Mouse (Mus musculus): ENCODE results near the gene Sdccag8. TPM values are rescaled to one million over a fixed set of nuclear protein-coding genes. Genes with fewer than 3 reads are reported as not detected.

Sdccag8 gene
- total and polyA plus RNA-seq, 2 experiments from 2014 or later, result 5.9 to 8.1 TPM

GRCm38 (mm10) chr1:176814036-176814420 lies 432 bp upstream of the Sdccag8 start, which contains the start of gene Cep170:
Gene Cep170, minus strand, starts transcription at chr1:176814067.
- H3K27ac ChIP-seq (ENCODE audit: low read depth), result peak within 1 kb of the TSS; percentile 95
- H3K4me2 ChIP-seq (ENCODE audit: low read depth, low read length), result peak within 1 kb of the TSS; percentile 75
- under 1% methylated on average over 28 of the region's 28 CpGs for WGBS
- no peaks in the 10 kb centered on the region for H3K27me3 ChIP-seq (ENCODE audit: control insufficient read depth, insufficient read depth, low read length)
- peaks cover 20% of the 10 kb centered on the region for H3K4me1 ChIP-seq (ENCODE audit: control insufficient read depth, insufficient read depth)
- TF ChIP-seq CTCF (IDR thresholded peaks at IDR 0.05; ENCODE audit: low read depth) (no peak), EP300 (IDR thresholded peaks at IDR 0.05; ENCODE audit: low read depth) (no peak)
- ATAC-seq (ENCODE audit: insufficient read depth, low read depth) (peak; percentile 84), DNase-seq (ENCODE audit: low spot score) (peak; percentile 95)
- no peaks in the 10 kb centered on the region for H3K36me3 ChIP-seq (replicated peaks; ENCODE audit: control insufficient read depth, insufficient read depth, low read length)
- H3K4me3 ChIP-seq (ENCODE audit: low read depth, low read length), result peak within 1 kb of the TSS; percentile 99
- peak within 1 kb of the TSS; percentile 95 for H3K9ac ChIP-seq (replicated peaks; ENCODE audit: low read depth, low read length)
- H3K9me3 ChIP-seq (replicated peaks; ENCODE audit: control insufficient read depth, low read length), result no peaks in the 10 kb centered on the region

- DNase-seq (ENCODE audit: low spot score) (no peak), ATAC-seq (ENCODE audit: insufficient read depth, low read depth) (no peak)
- Histone ChIP-seq H3K27ac (ENCODE audit: low read depth) (no peak overlapping the region), H3K4me1 (ENCODE audit: control insufficient read depth, insufficient read depth) (peaks cover 17% of the 10 kb centered on the region), H3K4me2 (ENCODE audit: low read depth, low read length) (no peak overlapping the region), H3K9me3 (replicated peaks; ENCODE audit: control insufficient read depth, low read length) (no peaks in the 10 kb centered on the region), H3K27me3 (ENCODE audit: control insufficient read depth, insufficient read depth, low read length) (no peaks in the 10 kb centered on the region), H3K4me3 (ENCODE audit: low read depth, low read length) (no peak overlapping the region), H3K36me3 (replicated peaks; ENCODE audit: control insufficient read depth, insufficient read depth, low read length) (no peaks in the 10 kb centered on the region), H3K9ac (replicated peaks; ENCODE audit: low read depth, low read length) (no peak overlapping the region)
- TF ChIP-seq EP300 (IDR thresholded peaks at IDR 0.05; ENCODE audit: low read depth) (no peak), CTCF (IDR thresholded peaks at IDR 0.05; ENCODE audit: low read depth) (no peak)
- WGBS, result 78% methylated on average over 4 of the region's 4 CpGs
Measured at GRCm38 (mm10) chr1:176816728-176817127, 2.3 kb downstream of the Sdccag8 start.

- no peak overlapping the region for H3K4me2 ChIP-seq (ENCODE audit: low read depth, low read length)
- H3K9ac ChIP-seq (replicated peaks; ENCODE audit: low read depth, low read length), result no peak overlapping the region
- H3K4me3 ChIP-seq (ENCODE audit: low read depth, low read length), result no peak overlapping the region
- TF ChIP-seq CTCF (IDR thresholded peaks at IDR 0.05; ENCODE audit: low read depth) (no peak), EP300 (IDR thresholded peaks at IDR 0.05; ENCODE audit: low read depth) (no peak)
- no peak for DNase-seq (ENCODE audit: low spot score)
- H3K27me3 ChIP-seq (ENCODE audit: control insufficient read depth, insufficient read depth, low read length), result no peaks in the 10 kb centered on the region
- H3K9me3 ChIP-seq (replicated peaks; ENCODE audit: control insufficient read depth, low read length), result no peaks in the 10 kb centered on the region
- no peak for ATAC-seq (ENCODE audit: insufficient read depth, low read depth)
- peak overlapping the region; percentile 52 for H3K27ac ChIP-seq (ENCODE audit: low read depth)
- 54% methylated on average over 2 of the region's 2 CpGs for WGBS
- peaks cover 20% of the 10 kb centered on the region for H3K4me1 ChIP-seq (ENCODE audit: control insufficient read depth, insufficient read depth)
- no peaks in the 10 kb centered on the region for H3K36me3 ChIP-seq (replicated peaks; ENCODE audit: control insufficient read depth, insufficient read depth, low read length)
Measured at GRCm38 (mm10) chr1:176818147-176818546, 3.7 kb downstream of the Sdccag8 start.

GRCm38 (mm10) chr1:176818763-176819162 lies 4.3 kb downstream of the Sdccag8 start:
- Histone ChIP-seq H3K9ac (replicated peaks; ENCODE audit: low read depth, low read length) (no peak overlapping the region), H3K4me1 (ENCODE audit: control insufficient read depth, insufficient read depth) (peaks cover 25% of the 10 kb centered on the region), H3K9me3 (replicated peaks; ENCODE audit: control insufficient read depth, low read length) (no peaks in the 10 kb centered on the region), H3K27ac (ENCODE audit: low read depth) (peak overlapping the region; percentile 52; the same call in 1 of the 2 replicates), H3K27me3 (ENCODE audit: control insufficient read depth, insufficient read depth, low read length) (no peaks in the 10 kb centered on the region), H3K4me3 (ENCODE audit: low read depth, low read length) (no peak overlapping the region), H3K36me3 (replicated peaks; ENCODE audit: control insufficient read depth, insufficient read depth, low read length) (no peaks in the 10 kb centered on the region), H3K4me2 (ENCODE audit: low read depth, low read length) (no peak overlapping the region)
- WGBS, result 29% methylated on average over 6 of the region's 6 CpGs
- DNase-seq (ENCODE audit: low spot score), result no peak
- no peak for ATAC-seq (ENCODE audit: insufficient read depth, low read depth)
- TF ChIP-seq CTCF (IDR thresholded peaks at IDR 0.05; ENCODE audit: low read depth) (no peak), EP300 (IDR thresholded peaks at IDR 0.05; ENCODE audit: low read depth) (no peak)

- no peak for TF ChIP-seq EP300 (IDR thresholded peaks at IDR 0.05; ENCODE audit: low read depth)
- no peak for TF ChIP-seq CTCF (IDR thresholded peaks at IDR 0.05; ENCODE audit: low read depth)
- DNase-seq (ENCODE audit: low spot score) (no peak), ATAC-seq (ENCODE audit: insufficient read depth, low read depth) (no peak)
- Histone ChIP-seq H3K9me3 (replicated peaks; ENCODE audit: control insufficient read depth, low read length) (no peaks in the 10 kb centered on the region), H3K27ac (ENCODE audit: low read depth) (no peak overlapping the region), H3K36me3 (replicated peaks; ENCODE audit: control insufficient read depth, insufficient read depth, low read length) (no peaks in the 10 kb centered on the region), H3K4me2 (ENCODE audit: low read depth, low read length) (no peak overlapping the region), H3K4me1 (ENCODE audit: control insufficient read depth, insufficient read depth) (peaks cover 31% of the 10 kb centered on the region), H3K27me3 (ENCODE audit: control insufficient read depth, insufficient read depth, low read length) (no peaks in the 10 kb centered on the region), H3K9ac (replicated peaks; ENCODE audit: low read depth, low read length) (no peak overlapping the region), H3K4me3 (ENCODE audit: low read depth, low read length) (no peak overlapping the region)
- 7% methylated on average over 1 of the region's 1 CpGs for WGBS
Measured at GRCm38 (mm10) chr1:176821929-176822328, 7.5 kb downstream of the Sdccag8 start.

- WGBS, result 68% methylated on average over 4 of the region's 4 CpGs
- Histone ChIP-seq H3K4me2 (ENCODE audit: low read depth, low read length) (no peak overlapping the region), H3K9me3 (replicated peaks; ENCODE audit: control insufficient read depth, low read length) (no peaks in the 10 kb centered on the region), H3K27me3 (ENCODE audit: control insufficient read depth, insufficient read depth, low read length) (no peaks in the 10 kb centered on the region), H3K27ac (ENCODE audit: low read depth) (no peak overlapping the region), H3K4me3 (ENCODE audit: low read depth, low read length) (no peak overlapping the region), H3K36me3 (replicated peaks; ENCODE audit: control insufficient read depth, insufficient read depth, low read length) (no peaks in the 10 kb centered on the region), H3K9ac (replicated peaks; ENCODE audit: low read depth, low read length) (no peak overlapping the region), H3K4me1 (ENCODE audit: control insufficient read depth, insufficient read depth) (peaks cover 35% of the 10 kb centered on the region)
- DNase-seq (ENCODE audit: low spot score) (no peak), ATAC-seq (ENCODE audit: insufficient read depth, low read depth) (no peak)
- TF ChIP-seq EP300 (IDR thresholded peaks at IDR 0.05; ENCODE audit: low read depth), result no peak
- TF ChIP-seq CTCF (IDR thresholded peaks at IDR 0.05; ENCODE audit: low read depth), result no peak
Measured at GRCm38 (mm10) chr1:176822949-176823348, 8.5 kb downstream of the Sdccag8 start.

Data from heart, postnatal 0 days (tissue).